In genomic region chr11:116652330-116653098, GRCm38 (mm10) we compare ENCODE assay signal across 11 mouse cellular contexts. TPM values are rescaled to one million over a fixed set of nuclear protein-coding genes. Genes with fewer than 3 reads are reported as not detected.
DNase-seq lines count a peak whose midpoint lies in the region; ATAC-seq and TF ChIP-seq lines count a peak whose summit lies in the region.
"Had no signal": no experiment of that assay in that cellular context is flagged by ENCODE, and none has a peak within 500 bp of the region (broad histone marks: within the 10 kb centered on the region; RNA-seq: fewer than 3 reads in every experiment).

No protein-coding gene starts in this region.

- ATAC-seq in lung, embryonic 16.5 days (ENCODE audit: low read depth) = no peak
- no peak for ATAC-seq in intestine, postnatal 0 days
- no peak for ATAC-seq in stomach, embryonic 15.5 days (ENCODE audit: insufficient read depth, low FRiP score, low read depth)

- H3K27ac ChIP-seq in lung, embryonic 16.5 days (ENCODE audit: low read length) = no peak overlapping the region
- H3K27ac ChIP-seq in intestine, postnatal 0 days (ENCODE audit: low read depth, low read length) = no peak overlapping the region
- no peak overlapping the region for H3K27ac ChIP-seq in stomach, embryonic 15.5 days

- H3K4me2 ChIP-seq in lung, embryonic 16.5 days (ENCODE audit: low read depth, low read length) = peak overlapping the region; percentile 98; the same call in 1 of the 2 replicates
- peak overlapping the region; percentile 84 for H3K4me2 ChIP-seq in intestine, postnatal 0 days (replicated peaks; ENCODE audit: low read depth)
- H3K4me2 ChIP-seq in stomach, embryonic 15.5 days = peak overlapping the region; percentile 94

- H3K27me3 ChIP-seq in lung, embryonic 16.5 days (ENCODE audit: control insufficient read depth, insufficient read depth, low read depth, low read length) = peaks cover 31% of the 10 kb centered on the region
- peaks cover 18% of the 10 kb centered on the region for H3K27me3 ChIP-seq in intestine, postnatal 0 days (replicated peaks; ENCODE audit: control insufficient read depth, insufficient read depth, low read length)
- peaks cover 27% of the 10 kb centered on the region for H3K27me3 ChIP-seq in stomach, embryonic 15.5 days (replicated peaks)

- no peaks in the 10 kb centered on the region for H3K36me3 ChIP-seq in lung, embryonic 16.5 days (ENCODE audit: control insufficient read depth, insufficient read depth, low read length)
- no peaks in the 10 kb centered on the region; the same call in 1 of the 2 replicates for H3K36me3 ChIP-seq in intestine, postnatal 0 days (ENCODE audit: control insufficient read depth, insufficient read depth)
- H3K36me3 ChIP-seq in stomach, embryonic 15.5 days = no peaks in the 10 kb centered on the region

- H3K9me3 ChIP-seq in lung, embryonic 16.5 days (ENCODE audit: control insufficient read depth, low read length) = no peaks in the 10 kb centered on the region
- H3K9me3 ChIP-seq in intestine, postnatal 0 days (ENCODE audit: control insufficient read depth) = no peaks in the 10 kb centered on the region
- no peaks in the 10 kb centered on the region for H3K9me3 ChIP-seq in stomach, embryonic 15.5 days

- H3K4me3 ChIP-seq in lung, embryonic 16.5 days (ENCODE audit: low read length) = peak overlapping the region; percentile 61
- peak overlapping the region; percentile 50 for H3K4me3 ChIP-seq in intestine, postnatal 0 days (ENCODE audit: low read depth, low read length)
- H3K4me3 ChIP-seq in stomach, embryonic 15.5 days (replicated peaks) = peak overlapping the region; percentile 56

- H3K9ac ChIP-seq in lung, embryonic 16.5 days (ENCODE audit: low read length) = peak overlapping the region; percentile 34; the same call in 1 of the 2 replicates
- H3K9ac ChIP-seq in intestine, postnatal 0 days (ENCODE audit: low read depth, low read length) = no peak overlapping the region
- H3K9ac ChIP-seq in stomach, embryonic 15.5 days = no peak overlapping the region; the same call in 1 of the 2 replicates

- WGBS in lung, embryonic 16.5 days = 68% methylated on average over 25 of the region's 25 CpGs
- WGBS in intestine, postnatal 0 days = 75% methylated on average over 25 of the region's 25 CpGs
- 69% methylated on average over 25 of the region's 25 CpGs for WGBS in stomach, embryonic 15.5 days

- TF ChIP-seq CTCF in intestine, postnatal 0 days (IDR thresholded peaks at IDR 0.05; ENCODE audit: low read depth) = no peak

- peaks cover 33% of the 10 kb centered on the region for H3K4me1 ChIP-seq in lung, embryonic 16.5 days (replicated peaks; ENCODE audit: control insufficient read depth, insufficient read depth, low read length)
- H3K4me1 ChIP-seq in intestine, postnatal 0 days (replicated peaks; ENCODE audit: control insufficient read depth, insufficient read depth, low read length) = peaks cover 5% of the 10 kb centered on the region; the same call in 1 of the 2 replicates
- peaks cover 43% of the 10 kb centered on the region for H3K4me1 ChIP-seq in stomach, embryonic 15.5 days

- DNase-seq in heart, adult 11 months = peak; percentile 93
- DNase-seq in heart, adult 8-10 months (ENCODE audit: low spot score) = no peak
- DNase-seq in lung, postnatal 36 days = no peak
- no peak for DNase-seq in adipocyte (ENCODE audit: low spot score)
- no peak for DNase-seq in cerebellum, adult 18-20 months
- DNase-seq: adrenal gland, adult 2 months; kidney, adult 8-10 months; lung, postnatal 4 days had no signal

RNA-seq across cellular contexts. Expression of gene Prcd, which starts 0.8 kb away (rescaled TPM):
- 1 to 10 TPM; 1.4 to 2.0 (median 1.8) TPM for total RNA-seq in heart, adult 8-10 months (2022)
- 5.0 and 11.0 TPM in 2 replicates for polyA plus RNA-seq in lung, embryonic 16.5 days (2015; fragmentation: Nextera tagmentation; extraction: Ambion mirVana)
- polyA plus RNA-seq in intestine, postnatal 0 days (2015; fragmentation: Nextera tagmentation; extraction: Ambion mirVana) = 0.84 and 1.1 TPM in 2 replicates
- polyA plus RNA-seq in stomach, embryonic 15.5 days (2015; fragmentation: Nextera tagmentation; extraction: Ambion mirVana) = 1.2 and 1.3 TPM in 2 replicates

RNA-seq across cellular contexts. Expression of gene Cygb, which starts 1.6 kb away (rescaled TPM):
- total RNA-seq in heart, adult 8-10 months (2022) = 10 to 100 TPM; 40.6 to 64.1 (median 43.0) TPM
- 13.3 TPM in 2 replicates for polyA plus RNA-seq in lung, embryonic 16.5 days (2015; fragmentation: Nextera tagmentation; extraction: Ambion mirVana)
- polyA plus RNA-seq in intestine, postnatal 0 days (2015; fragmentation: Nextera tagmentation; extraction: Ambion mirVana) = 17.5 and 20.2 TPM in 2 replicates
- 16.7 and 17.7 TPM in 2 replicates for polyA plus RNA-seq in stomach, embryonic 15.5 days (2015; fragmentation: Nextera tagmentation; extraction: Ambion mirVana)

RNA-seq across cellular contexts. Expression of gene Rhbdf2, which starts 25.7 kb away (rescaled TPM):
- 10 to 100 TPM in 3 of 4 experiments, 1 to 10 TPM in 1; 8.7 to 12.6 (median 10.6) TPM for total RNA-seq in heart, adult 8-10 months (2022)
- 17.9 and 19.6 TPM in 2 replicates for polyA plus RNA-seq in lung, embryonic 16.5 days (2015; fragmentation: Nextera tagmentation; extraction: Ambion mirVana)
- polyA plus RNA-seq in intestine, postnatal 0 days (2015; fragmentation: Nextera tagmentation; extraction: Ambion mirVana) = 7.6 and 8.4 TPM in 2 replicates
- polyA plus RNA-seq in stomach, embryonic 15.5 days (2015; fragmentation: Nextera tagmentation; extraction: Ambion mirVana) = 7.4 and 7.5 TPM in 2 replicates
